Mouse (Mus musculus) liver, embryonic 13.5 days (tissue): ENCODE results near the gene Dhrs1. TPM values are rescaled to one million over a fixed set of nuclear protein-coding genes. Genes with fewer than 3 reads are reported as not detected.

Source experiments
- ATAC-seq: fragments of 200-750 bp; cut with Nextera tagmentation; 2 replicates; pipeline ENCODE4 v1.8.0; 2017; ENCODE audit warnings: low read depth, mild to moderate bottlenecking, moderate number of reproducible peaks, moderate library complexity
- DNase-seq: peaks from one replicate; pipeline ENCODE4 v3.0.0; 2022
- H3K27ac ChIP-seq: fragments of 300-500 bp; sonication (generic); 2 replicates; pipeline ENCODE4 v1.5.1; 2015; ENCODE audit warnings: moderate library complexity, mild to moderate bottlenecking, inconsistent platforms
- H3K27me3 ChIP-seq: fragments of 300-500 bp; sonication (generic); 2 replicates; pipeline ENCODE4 v1.6.1; 2015; ENCODE audit warnings: mild to moderate bottlenecking, inconsistent platforms
- H3K36me3 ChIP-seq: fragments of 300-500 bp; sonication (generic); 2 replicates; pipeline ENCODE4 v1.6.1; 2015; ENCODE audit warnings: mild to moderate bottlenecking, inconsistent platforms
- H3K4me1 ChIP-seq: fragments of 300-500 bp; sonication (generic); replicated peaks from 2 replicates; pipeline ENCODE4 v1.6.1; 2015; ENCODE audit warnings: inconsistent platforms
- H3K4me2 ChIP-seq: fragments of 300-500 bp; sonication (generic); 2 replicates; pipeline ENCODE4 v1.6.1; 2015; ENCODE audit warnings: inconsistent platforms, mild to moderate bottlenecking, moderate library complexity
- H3K4me3 ChIP-seq: fragments of 300-500 bp; sonication (generic); replicated peaks from 2 replicates; pipeline ENCODE4 v1.5.1; 2015; ENCODE audit warnings: mild to moderate bottlenecking, inconsistent platforms
- H3K9ac ChIP-seq: fragments of 300-500 bp; sonication (generic); 2 replicates; pipeline ENCODE4 v1.6.1; 2015; ENCODE audit warnings: mild to moderate bottlenecking, inconsistent platforms
- H3K9me3 ChIP-seq: fragments of 300-500 bp; sonication (generic); replicated peaks from 2 replicates; pipeline ENCODE4 v1.6.1; 2016; ENCODE audit warnings: inconsistent platforms
- WGBS: fragments of 180-500 bp; shearing (Covaris S2); methylation state at CpG from one replicate; pipeline ENCODE4 v1.1.7; 2015; ENCODE audit not compliant: insufficient replicate concordance; 5-methylcytosine and 5-hydroxymethylcytosine counted together
- polyA plus RNA-seq: library from polyadenylated mRNA; unstranded; fragments of >200 nt; fragmentation: Nextera tagmentation; extraction: Ambion mirVana; gene quantifications from 2 replicates; pipeline ENCODE4 v1.2.1, GENCODE M21; 2015

The Dhrs1 gene
- 36.1 and 36.4 TPM in 2 replicates for polyA plus RNA-seq

DNA sequence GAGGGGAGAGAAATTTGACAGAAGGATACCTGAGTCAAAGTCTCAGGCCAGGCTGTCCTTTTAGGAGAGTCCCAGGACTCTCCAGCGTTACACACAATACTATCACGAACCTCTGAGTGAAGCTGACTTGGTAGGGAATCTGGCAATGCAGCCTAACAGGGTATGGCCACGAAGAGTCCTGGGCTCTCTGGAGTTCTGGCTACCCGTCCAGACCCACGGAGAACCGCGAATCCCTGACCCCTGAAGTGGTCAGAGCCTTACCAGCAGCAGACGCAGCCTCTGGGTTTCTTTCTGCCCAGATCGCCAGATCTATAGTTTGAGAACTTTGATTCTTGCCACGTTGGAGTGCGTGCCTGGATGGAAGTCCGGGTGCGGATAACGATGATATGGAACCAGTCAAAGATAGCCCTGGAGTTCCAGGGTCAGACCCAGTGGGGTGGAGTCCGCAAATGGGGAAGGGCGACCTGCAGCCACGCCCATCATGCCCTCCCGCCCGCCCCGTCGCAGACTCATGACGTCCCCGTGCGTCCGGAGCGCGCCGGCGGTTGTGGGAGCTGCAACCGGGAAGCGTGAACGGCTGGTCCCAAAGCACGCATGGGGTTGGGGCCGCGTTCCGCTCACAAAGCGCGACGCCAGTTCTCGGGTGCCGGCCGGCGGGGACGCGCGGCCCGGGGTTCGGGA lies at the start of gene Dhrs1, which contains the start of gene Nop9:
Gene Dhrs1, minus strand, starts transcription at position 511 of the 681 bp plus-strand sequence.
Gene Nop9, plus strand, starts transcription at position 514 of the 681 bp plus-strand sequence.
- Histone ChIP-seq H3K9ac (peak within 1 kb of the TSS; percentile 86), H3K4me3 (peak within 1 kb of the TSS; percentile 86)
- WGBS = 3% methylated on average over 46 of the region's 48 CpGs

DNA sequence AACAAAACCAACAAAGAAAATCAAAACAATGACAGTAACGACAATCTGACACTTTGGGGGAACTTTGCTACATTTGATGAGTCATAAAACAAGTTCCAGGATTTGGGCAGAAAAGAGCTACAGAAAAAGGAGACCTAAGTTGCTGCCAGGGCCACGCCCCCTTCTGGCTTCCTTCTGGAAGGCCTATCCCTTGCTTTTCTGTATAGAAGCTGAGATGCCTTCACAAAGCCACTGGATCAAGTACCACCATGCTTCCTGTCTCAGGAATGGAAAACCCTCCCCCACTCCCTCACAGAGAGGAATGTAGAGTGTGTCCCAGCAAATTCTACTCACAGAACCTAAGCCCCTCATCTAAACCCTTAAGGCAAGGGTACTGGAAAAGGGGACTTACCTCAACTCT lies 48.5 kb upstream of the Dhrs1 start:
- 47% methylated on average over 2 of the region's 2 CpGs for WGBS

More for the DNA sequence above, at the start of gene Dhrs1, which contains the start of gene Nop9:
- peak within 1 kb of the TSS; percentile 72 for H3K27ac ChIP-seq
- no peaks in the 10 kb centered on the region for H3K9me3 ChIP-seq
- H3K4me2 ChIP-seq = peak within 1 kb of the TSS; percentile 93
- DNase-seq (peak; percentile 84), ATAC-seq (peak; percentile 89)
- peaks cover 39% of the 10 kb centered on the region for H3K4me1 ChIP-seq
- peaks cover 38% of the 10 kb centered on the region for H3K36me3 ChIP-seq
- no peaks in the 10 kb centered on the region for H3K27me3 ChIP-seq

DNA sequence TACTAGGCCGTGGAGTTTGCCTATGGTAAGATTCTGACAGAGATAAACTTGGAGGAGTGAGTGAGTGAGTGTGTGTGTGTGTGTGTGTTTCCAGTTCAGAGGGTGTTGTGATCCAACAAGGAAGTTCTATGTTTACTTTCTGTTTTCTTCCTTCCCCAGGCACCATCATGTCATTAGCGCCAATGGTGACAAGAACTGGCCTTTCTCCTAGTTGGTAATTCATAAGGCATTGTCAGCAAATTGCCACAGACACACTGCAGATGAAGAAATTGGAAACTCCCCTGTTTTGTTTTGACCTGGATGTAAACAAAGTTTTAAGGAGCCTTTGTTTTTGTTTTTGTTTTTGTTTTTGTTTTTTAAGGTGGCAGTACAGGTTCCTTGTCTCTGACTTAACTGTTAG lies 48.0 kb upstream of the Dhrs1 start:
- Histone ChIP-seq H3K4me3 (no peak overlapping the region), H3K36me3 (no peaks in the 10 kb centered on the region), H3K9ac (no peak overlapping the region), H3K9me3 (no peaks in the 10 kb centered on the region), H3K27ac (no peak overlapping the region), H3K4me1 (peaks cover 17% of the 10 kb centered on the region), H3K27me3 (no peaks in the 10 kb centered on the region), H3K4me2 (no peak overlapping the region)
- 38% methylated on average over 2 of the region's 2 CpGs for WGBS
- ATAC-seq (no peak), DNase-seq (no peak)

More for the DNA sequence above, 48.5 kb upstream of the Dhrs1 start:
- Histone ChIP-seq H3K4me1 (peaks cover 13% of the 10 kb centered on the region), H3K9me3 (no peaks in the 10 kb centered on the region), H3K9ac (no peak overlapping the region), H3K4me3 (no peak overlapping the region), H3K36me3 (no peaks in the 10 kb centered on the region), H3K4me2 (no peak overlapping the region), H3K27me3 (no peaks in the 10 kb centered on the region), H3K27ac (no peak overlapping the region)
- ATAC-seq (no peak), DNase-seq (no peak)

- DNase-seq (peak; percentile 58), ATAC-seq (peak; percentile 76)
- no peak within 1 kb of the TSS for H3K27ac ChIP-seq
- 0 out of 2 replicates have a peak, but pooled peaks cover 2% of the 10 kb centered on the region for H3K36me3 ChIP-seq
- no peaks in the 10 kb centered on the region for H3K9me3 ChIP-seq
- H3K9ac ChIP-seq = peak within 1 kb of the TSS; percentile 70
- H3K4me1 ChIP-seq = peaks cover 16% of the 10 kb centered on the region
- peaks cover 42% of the 10 kb centered on the region for H3K27me3 ChIP-seq
- H3K4me2 ChIP-seq = peak within 1 kb of the TSS; percentile 91
- peak within 1 kb of the TSS; percentile 65 for H3K4me3 ChIP-seq
- 2% methylated on average over 40 of the region's 40 CpGs for WGBS
Observed at GRCm38 (mm10) chr14:55788256-55789050, 43.0 kb upstream of the Dhrs1 start, which contains the start of gene Ripk3. Gene Ripk3 (minus strand): TSS chr14:55788865.

DNA sequence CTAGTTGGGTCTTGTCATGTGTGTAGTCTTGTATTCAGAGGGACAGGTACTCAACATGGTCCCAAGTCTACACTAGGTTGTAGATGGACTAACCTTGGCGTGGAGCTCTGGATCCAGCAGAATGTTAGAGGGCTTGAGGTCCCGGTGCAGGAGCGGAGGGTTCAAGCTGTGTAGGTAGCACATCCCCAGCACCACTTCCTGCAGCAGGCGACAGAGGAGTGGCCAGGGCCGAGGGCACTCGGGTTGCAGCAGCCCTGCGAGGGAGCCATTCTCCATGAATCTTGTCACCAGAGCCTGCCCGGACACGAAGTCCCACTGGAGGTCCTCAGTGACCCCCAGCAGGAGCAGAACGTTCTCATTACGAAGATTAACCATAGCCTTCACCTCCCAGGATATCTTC lies 42.2 kb upstream of the Dhrs1 start:
- Histone ChIP-seq H3K4me1 (peaks cover 16% of the 10 kb centered on the region), H3K4me2 (peak overlapping the region; percentile 91), H3K36me3 (0 out of 2 replicates have a peak, but pooled peaks cover 2% of the 10 kb centered on the region), H3K27ac (no peak overlapping the region), H3K27me3 (peaks cover 49% of the 10 kb centered on the region), H3K9me3 (no peaks in the 10 kb centered on the region), H3K4me3 (peak overlapping the region; percentile 65), H3K9ac (peak overlapping the region; percentile 70; the same call in 1 of the 2 replicates)
- ATAC-seq = no peak
- DNase-seq = no peak
- 33% methylated on average over 11 of the region's 11 CpGs for WGBS

DNA sequence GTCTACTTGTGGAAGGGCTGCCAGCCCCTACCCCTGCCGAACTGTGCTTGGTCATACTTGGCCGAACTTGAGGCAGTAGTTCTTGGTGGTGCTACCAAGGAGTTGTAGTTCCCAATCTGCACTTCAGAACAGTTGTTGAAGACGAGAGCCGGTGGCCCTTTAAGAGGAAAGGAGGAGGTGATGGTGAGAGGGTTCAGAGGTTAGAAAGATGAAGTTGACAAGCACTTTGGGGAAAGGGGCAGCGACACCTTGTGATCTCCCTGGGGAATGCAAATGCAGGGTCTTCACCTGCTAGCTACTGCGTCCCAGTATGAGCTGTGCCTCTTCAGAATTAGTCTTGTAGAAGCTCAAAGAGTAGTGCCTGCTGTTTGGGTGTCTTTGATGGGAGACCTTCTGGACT lies 39.7 kb upstream of the Dhrs1 start:
- Histone ChIP-seq H3K9ac (no peak overlapping the region), H3K27me3 (peaks cover 63% of the 10 kb centered on the region), H3K4me1 (peaks cover 20% of the 10 kb centered on the region), H3K4me2 (no peak overlapping the region), H3K27ac (no peak overlapping the region), H3K36me3 (0 out of 2 replicates have a peak, but pooled peaks cover 2% of the 10 kb centered on the region), H3K9me3 (no peaks in the 10 kb centered on the region), H3K4me3 (no peak overlapping the region)
- DNase-seq (no peak), ATAC-seq (no peak)
- 41% methylated on average over 6 of the region's 6 CpGs for whole genome bisulfite sequencing

DNA sequence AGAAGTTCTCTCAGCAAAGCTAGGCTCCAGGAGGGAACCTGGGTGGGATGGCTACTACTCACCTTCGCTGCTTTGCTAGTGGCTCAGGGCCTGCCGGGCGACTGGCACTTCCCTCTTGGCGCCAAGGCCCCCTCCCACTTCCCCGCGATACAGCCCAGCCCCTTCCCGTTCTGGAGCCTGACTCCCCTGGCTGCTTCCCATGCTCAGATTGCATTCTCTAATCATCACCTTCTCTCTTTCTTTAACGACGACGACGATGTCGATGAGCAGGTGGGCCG lies 38.4 kb upstream of the Dhrs1 start, which contains the start of gene Adcy4:
Gene Adcy4, minus strand, starts transcription at position 138 of the 278 bp plus-strand sequence.
- 16% methylated on average over 13 of the region's 13 CpGs for WGBS
- Histone ChIP-seq H3K4me3 (peak within 1 kb of the TSS; percentile 41), H3K36me3 (0 out of 2 replicates have a peak, but pooled peaks cover 2% of the 10 kb centered on the region), H3K27ac (no peak within 1 kb of the TSS), H3K27me3 (peaks cover 63% of the 10 kb centered on the region), H3K4me2 (peak within 1 kb of the TSS; percentile 48), H3K9ac (no peak within 1 kb of the TSS), H3K9me3 (no peaks in the 10 kb centered on the region), H3K4me1 (peaks cover 19% of the 10 kb centered on the region)
- DNase-seq = no peak
- no peak for ATAC-seq

GRCm38 (mm10) chr14:55783171-55783957 lies 37.9 kb upstream of the Dhrs1 start:
- Histone ChIP-seq H3K9ac (no peak overlapping the region), H3K9me3 (no peaks in the 10 kb centered on the region), H3K4me2 (peak overlapping the region; percentile 48), H3K36me3 (0 out of 2 replicates have a peak, but pooled peaks cover 2% of the 10 kb centered on the region), H3K4me3 (peak overlapping the region; percentile 41), H3K4me1 (peaks cover 13% of the 10 kb centered on the region), H3K27me3 (peaks cover 62% of the 10 kb centered on the region), H3K27ac (no peak overlapping the region)
- WGBS = 13% methylated on average over 31 of the region's 31 CpGs
- DNase-seq = no peak
- ATAC-seq = no peak

GRCm38 (mm10) chr14:55782361-55782960 lies 37.0 kb upstream of the Dhrs1 start:
- DNase-seq = no peak
- 56% methylated on average over 9 of the region's 9 CpGs for WGBS
- H3K27ac ChIP-seq = no peak overlapping the region
- H3K4me2 ChIP-seq = peak overlapping the region; percentile 48; the same call in 1 of the 2 replicates
- no peak overlapping the region for H3K9ac ChIP-seq
- no peaks in the 10 kb centered on the region for H3K9me3 ChIP-seq
- H3K27me3 ChIP-seq = peaks cover 53% of the 10 kb centered on the region
- peaks cover 10% of the 10 kb centered on the region for H3K4me1 ChIP-seq
- ATAC-seq = no peak
- H3K36me3 ChIP-seq = 0 out of 2 replicates have a peak, but pooled peaks cover 2% of the 10 kb centered on the region
- H3K4me3 ChIP-seq = no peak overlapping the region

- peak; percentile 57 for ATAC-seq
- Histone ChIP-seq H3K9ac (no peak overlapping the region), H3K4me3 (no peak overlapping the region), H3K4me1 (peaks cover 20% of the 10 kb centered on the region), H3K9me3 (no peaks in the 10 kb centered on the region), H3K27me3 (peaks cover 45% of the 10 kb centered on the region), H3K27ac (no peak overlapping the region), H3K4me2 (peak overlapping the region; percentile 26), H3K36me3 (0 out of 2 replicates have a peak, but pooled peaks cover 2% of the 10 kb centered on the region)
- 19% methylated on average over 14 of the region's 14 CpGs for WGBS
- peak; percentile 38 for DNase-seq
Observed at GRCm38 (mm10) chr14:55781310-55781709, 35.8 kb upstream of the Dhrs1 start.
